Mouse (Mus musculus): Measurements from ENCODE around the gene Zfp943.
A peak's percentile ranks its signal among the peaks of the same experiment; 100 is the strongest.

The Zfp943 gene

GRCm38 (mm10) chr17:21962107-21962907 lies at the start of gene Zfp943, which contains the start of gene Zfp942:
Zfp943 (plus strand) TSS chr17:21962552.
Zfp942 (minus strand) TSS chr17:21962464.
- DNase-seq: peak; percentile 74

GRCm38 (mm10) chr17:21963302-21963701 lies 950 bp downstream of the Zfp943 start:
- no peak for DNase-seq

- peak; percentile 46 for DNase-seq
Observed at GRCm38 (mm10) chr17:22035594-22035993, 73.2 kb downstream of the Zfp943 start.

GRCm38 (mm10) chr17:22049403-22049802 lies 87.1 kb downstream of the Zfp943 start:
- DNase-seq: no peak

GRCm38 (mm10) chr17:22053211-22053610 lies 90.9 kb downstream of the Zfp943 start:
- no peak for DNase-seq

GRCm38 (mm10) chr17:22081031-22081631 lies 118.8 kb downstream of the Zfp943 start:
- DNase-seq: peak; percentile 43

- peak; percentile 29 for DNase-seq
Observed at GRCm38 (mm10) chr17:22083224-22083623, 120.9 kb downstream of the Zfp943 start.

GRCm38 (mm10) chr17:22118770-22119169 lies 156.4 kb downstream of the Zfp943 start:
- DNase-seq: no peak

All from lung, postnatal 10 days (tissue).